ENCODE assay signal across 8 mouse cellular contexts in genomic region chr5:64802795-64803719, GRCm38 (mm10). TPM values are rescaled to one million over a fixed set of nuclear protein-coding genes. Genes with fewer than 3 reads are reported as not detected.
DNase-seq lines count a peak whose midpoint lies in the region.

TSS of gene Klf3 (plus strand) at chr5:64803388.

- H3K9me3 ChIP-seq in hindbrain, embryonic 10.5 days = 0 out of 2 replicates have a peak, but pooled peaks cover 8% of the 10 kb centered on the region

- peaks cover 15% of the 10 kb centered on the region; the same call in 1 of the 2 replicates for H3K36me3 ChIP-seq in hindbrain, embryonic 10.5 days

- no peaks in the 10 kb centered on the region; the same call in 1 of the 2 replicates for H3K27me3 ChIP-seq in hindbrain, embryonic 10.5 days (ENCODE audit: insufficient read depth, poor library complexity, severe bottlenecking)

- H3K27ac ChIP-seq in hindbrain, embryonic 10.5 days = peak within 1 kb of the TSS; percentile 100

- H3K4me3 ChIP-seq in hindbrain, embryonic 10.5 days = peak within 1 kb of the TSS; percentile 95

- H3K4me1 ChIP-seq in hindbrain, embryonic 10.5 days (replicated peaks) = peaks cover 54% of the 10 kb centered on the region

- DNase-seq in Muller cell, postnatal 12 days (ENCODE audit: inconsistent ontology term) = peak; percentile 99
- peak; percentile 82 for DNase-seq in cerebellum, adult 9-10 months
- DNase-seq in frontal cortex, adult 2 months (ENCODE audit: extremely low spot score in 1 of 2, low spot score in 1 of 2) = peak; percentile 44 to 75
- DNase-seq in hindbrain, embryonic 10.5 days (ENCODE audit: low spot score) = peak; percentile 91
- DNase-seq in layer of hippocampus, postnatal 10 days (ENCODE audit: low spot score in 2 of 2) = peak; percentile 80 to 88
- DNase-seq in lung, postnatal 10 days = peak; percentile 97
- peak; percentile 89 for DNase-seq in ovary, postnatal 14 days (ENCODE audit: low spot score)
- DNase-seq in thymus, postnatal 14 days = peak; percentile 90

- under 1% methylated on average over 99 of the region's 116 CpGs for WGBS in hindbrain, embryonic 10.5 days

RNA-seq across cellular contexts. Expression of gene Klf3, which starts in this region (rescaled TPM):
- polyA plus RNA-seq in frontal cortex, adult 2 months (2012; rRNA removed) = 21.7 and 25.4 TPM in 2 replicates
- 57.1 and 58.7 TPM in 2 replicates for polyA plus RNA-seq in hindbrain, embryonic 10.5 days (2016; fragmentation: Nextera tagmentation; extraction: Ambion mirVana)
- total RNA-seq in layer of hippocampus, postnatal 10 days (2021) = 10 to 100 TPM; 41.9 to 42.9 TPM

Comparison
In these comparisons a context has a peak if more than half of its experiments do, and no peak if none do; other contexts are left out.
1. Peak in every context shown above with its lines: DNase-seq, H3K4me3 ChIP-seq and H3K27ac ChIP-seq.